Mouse (Mus musculus) stomach, postnatal 0 days (tissue): Measurements from ENCODE around the gene Grb10. TPM values are rescaled to one million over a fixed set of nuclear protein-coding genes. Genes with fewer than 3 reads are reported as not detected.

ENCODE experiments used
- ATAC-seq: fragments of 200-750 bp; cut with Nextera tagmentation; 2 replicates; pipeline ENCODE4 v1.8.0; 2017; ENCODE audit not compliant: low FRiP score, low TSS enrichment
- DNase-seq: peaks from one replicate; pipeline ENCODE4 v3.0.0-alpha.2; 2016; ENCODE audit warnings: low spot score
- H3K27ac ChIP-seq: fragments of 300-500 bp; sonication (generic); replicated peaks from 2 replicates; pipeline ENCODE4 v1.5.1; 2014; ENCODE audit warnings: mild to moderate bottlenecking, control low read depth
- H3K27me3 ChIP-seq: fragments of 300-500 bp; sonication (generic); 2 replicates; pipeline ENCODE4 v1.6.1; 2014; ENCODE audit warnings: low read length; ENCODE audit not compliant: control insufficient read depth, insufficient read depth
- H3K36me3 ChIP-seq: fragments of 300-500 bp; sonication (generic); 2 replicates; pipeline ENCODE4 v1.6.1; 2014; ENCODE audit warnings: low read length, mixed read lengths; ENCODE audit not compliant: control insufficient read depth, insufficient read depth
- H3K4me1 ChIP-seq: fragments of 300-500 bp; sonication (generic); replicated peaks from 2 replicates; pipeline ENCODE4 v1.6.1; 2014; ENCODE audit warnings: antibody characterized with exemption; ENCODE audit not compliant: control insufficient read depth, insufficient read depth
- H3K4me2 ChIP-seq: fragments of 300-500 bp; sonication (generic); replicated peaks from 2 replicates; pipeline ENCODE4 v1.6.1; 2014; ENCODE audit warnings: low read depth, mild to moderate bottlenecking, control low read depth, moderate library complexity
- H3K4me3 ChIP-seq: fragments of 300-500 bp; sonication (generic); 2 replicates; pipeline ENCODE4 v1.5.1; 2014; ENCODE audit warnings: low read depth, low read length, control low read depth
- H3K9ac ChIP-seq: fragments of 300-500 bp; sonication (generic); 2 replicates; pipeline ENCODE4 v1.6.1; 2014; ENCODE audit warnings: mild to moderate bottlenecking, low read length, control low read depth, mixed read lengths
- H3K9me3 ChIP-seq: fragments of 300-500 bp; sonication (generic); 2 replicates; pipeline ENCODE4 v1.6.1; 2016; ENCODE audit warnings: low read length; ENCODE audit not compliant: control insufficient read depth
- CTCF ChIP-seq: IDR thresholded peaks from 2 replicates; pipeline ENCODE4 v1.5.1; 2016; ENCODE audit warnings: antibody characterized with exemption, low read depth, mild to moderate bottlenecking, moderate library complexity
- EP300 ChIP-seq: optimal IDR thresholded peaks from 2 replicates; pipeline ENCODE3; 2016; ENCODE audit warnings: antibody characterized with exemption
- WGBS: fragments of 180-500 bp; shearing (Covaris S2); extraction: QIAGEN DNeasy Blood & Tissue Kit; methylation state at CpG from one replicate; pipeline ENCODE4 v1.1.7; 2014; 5-methylcytosine and 5-hydroxymethylcytosine counted together
- polyA plus RNA-seq: library from polyadenylated mRNA; unstranded; fragments of >200 nt; fragmentation: Nextera tagmentation; extraction: Ambion mirVana; gene quantifications from 2 replicates; pipeline ENCODE4 v1.2.1, GENCODE M21; 2015

Gene Grb10
- polyA plus RNA-seq, 1 experiment from 2014 or later, result 64.7 TPM

GRCm38 (mm10) chr11:11964729-11965128 is 73.8 kb downstream of the Grb10 start:
- Histone ChIP-seq H3K4me2 (no peak overlapping the region), H3K4me1 (peaks cover 5% of the 10 kb centered on the region), H3K36me3 (no peaks in the 10 kb centered on the region), H3K9ac (no peak overlapping the region), H3K4me3 (no peak overlapping the region), H3K27ac (no peak overlapping the region), H3K9me3 (no peaks in the 10 kb centered on the region), H3K27me3 (no peaks in the 10 kb centered on the region)
- no peak for ATAC-seq
- no peak for DNase-seq
- TF ChIP-seq CTCF (no peak), EP300 (no peak)
- WGBS, result 89% methylated on average over 2 of the region's 2 CpGs

DNA sequence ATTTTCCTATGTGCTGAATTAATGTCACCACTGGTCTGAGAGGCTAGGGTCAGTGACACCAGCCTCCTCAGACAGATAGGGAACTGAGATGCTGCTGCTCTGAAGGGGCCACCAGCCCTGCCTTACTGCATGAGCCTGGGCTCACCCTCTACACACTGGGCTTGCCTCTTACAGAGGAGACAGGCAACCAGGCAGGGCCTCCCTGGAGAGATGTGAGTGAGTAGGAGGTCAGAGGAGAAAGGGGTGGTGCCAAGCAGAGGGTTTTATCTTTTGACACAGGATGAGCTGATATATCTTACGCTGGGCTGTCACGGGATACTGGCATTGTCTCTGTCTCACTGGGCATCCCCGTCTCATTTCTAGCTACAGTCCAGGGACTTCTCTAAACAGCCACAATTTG is 74.9 kb downstream of the Grb10 start:
- ATAC-seq (no peak), DNase-seq (no peak)
- 66% methylated on average over 3 of the region's 3 CpGs for WGBS
- Histone ChIP-seq H3K4me3 (no peak overlapping the region), H3K4me2 (no peak overlapping the region), H3K9me3 (no peaks in the 10 kb centered on the region), H3K9ac (no peak overlapping the region), H3K36me3 (no peaks in the 10 kb centered on the region), H3K4me1 (peaks cover 5% of the 10 kb centered on the region), H3K27me3 (no peaks in the 10 kb centered on the region), H3K27ac (peak overlapping the region; percentile 73)
- TF ChIP-seq CTCF, result no peak
- TF ChIP-seq EP300, result no peak

DNA sequence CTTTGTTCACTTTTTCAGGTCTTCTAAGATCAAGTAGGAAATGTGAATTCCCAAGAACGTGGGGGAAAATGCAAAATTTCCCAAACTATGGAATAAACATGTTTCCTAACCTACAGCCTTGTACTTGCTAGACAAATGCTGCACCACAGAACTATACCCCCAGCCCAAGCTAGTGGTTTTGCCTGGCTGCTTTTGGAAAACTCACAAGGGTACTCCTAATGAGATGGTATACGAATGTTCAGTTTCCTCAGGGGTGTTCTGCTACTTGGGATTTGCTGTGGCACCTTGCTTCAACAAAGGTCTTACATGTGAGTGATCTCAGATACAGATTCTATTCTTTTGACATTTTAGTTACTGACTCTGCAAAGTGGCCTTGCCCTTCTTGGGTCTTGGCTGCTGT is 75.4 kb downstream of the Grb10 start:
- no peaks in the 10 kb centered on the region for H3K9me3 ChIP-seq
- DNase-seq (no peak), ATAC-seq (no peak)
- no peak overlapping the region for H3K4me2 ChIP-seq
- H3K4me3 ChIP-seq, result no peak overlapping the region
- no peak for TF ChIP-seq CTCF
- no peak for TF ChIP-seq EP300
- peak overlapping the region; percentile 73 for H3K27ac ChIP-seq
- no peaks in the 10 kb centered on the region for H3K36me3 ChIP-seq
- WGBS, result 67% methylated on average over 2 of the region's 2 CpGs
- no peaks in the 10 kb centered on the region for H3K27me3 ChIP-seq
- no peak overlapping the region for H3K9ac ChIP-seq
- peaks cover 5% of the 10 kb centered on the region for H3K4me1 ChIP-seq

DNA sequence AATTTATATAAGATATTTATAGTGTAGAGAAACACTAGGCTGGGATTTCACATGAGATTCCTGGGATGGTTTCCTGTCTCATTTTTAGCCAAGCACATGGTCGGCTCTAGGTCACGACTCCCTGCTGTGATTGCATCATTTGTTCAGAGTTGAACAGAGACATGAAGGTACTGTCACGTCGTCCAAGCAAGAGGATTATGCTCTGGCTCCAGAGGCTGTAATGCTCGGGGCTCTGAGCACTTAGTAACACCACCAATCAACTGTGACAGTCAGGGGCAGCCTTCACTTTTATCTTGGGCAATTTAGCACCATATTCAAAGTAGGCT is 75.9 kb downstream of the Grb10 start:
- Histone ChIP-seq H3K36me3 (no peaks in the 10 kb centered on the region), H3K27ac (no peak overlapping the region), H3K4me3 (no peak overlapping the region), H3K9me3 (no peaks in the 10 kb centered on the region), H3K9ac (no peak overlapping the region), H3K4me1 (peaks cover 5% of the 10 kb centered on the region), H3K27me3 (no peaks in the 10 kb centered on the region), H3K4me2 (no peak overlapping the region)
- WGBS, result 19% methylated on average over 5 of the region's 5 CpGs
- DNase-seq, result no peak
- TF ChIP-seq CTCF (no peak), EP300 (no peak)
- ATAC-seq, result no peak

GRCm38 (mm10) chr11:11961917-11962628 is 76.4 kb downstream of the Grb10 start:
- Histone ChIP-seq H3K36me3 (no peaks in the 10 kb centered on the region), H3K27me3 (no peaks in the 10 kb centered on the region), H3K4me1 (peaks cover 5% of the 10 kb centered on the region), H3K4me2 (no peak overlapping the region), H3K9ac (no peak overlapping the region), H3K4me3 (no peak overlapping the region), H3K9me3 (no peaks in the 10 kb centered on the region), H3K27ac (peak overlapping the region; percentile 78)
- WGBS, result 45% methylated on average over 5 of the region's 5 CpGs
- ATAC-seq (peak; percentile 66; the same call in 1 of the 2 replicates), DNase-seq (no peak)
- TF ChIP-seq EP300 (no peak), CTCF (no peak)

DNA sequence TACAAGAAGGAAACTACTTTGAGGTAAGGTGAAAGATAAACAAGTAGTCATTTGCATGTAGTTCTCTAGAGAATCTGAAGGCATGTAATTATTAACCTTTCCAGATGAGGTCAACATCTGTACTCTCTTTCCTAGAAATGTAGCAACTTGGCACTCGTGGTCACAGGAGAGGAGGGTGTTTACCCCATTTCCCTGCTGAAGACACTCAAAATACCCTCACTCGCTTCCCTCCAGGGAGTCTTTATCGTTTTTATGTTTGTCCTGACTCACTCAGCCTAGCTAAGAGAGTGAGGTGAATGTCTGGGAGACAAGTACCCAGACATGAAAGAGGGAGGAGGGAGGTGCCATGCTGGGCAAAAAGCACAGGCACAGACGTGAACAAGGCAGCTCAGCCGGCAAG is 77.6 kb downstream of the Grb10 start:
- peak; percentile 43 for ATAC-seq
- no peak overlapping the region for H3K4me2 ChIP-seq
- H3K4me1 ChIP-seq, result peaks cover 5% of the 10 kb centered on the region
- H3K27ac ChIP-seq, result peak overlapping the region; percentile 63
- H3K9ac ChIP-seq, result no peak overlapping the region; the same call in 1 of the 2 replicates
- H3K36me3 ChIP-seq, result no peaks in the 10 kb centered on the region
- WGBS, result 11% methylated on average over 5 of the region's 5 CpGs
- H3K9me3 ChIP-seq, result no peaks in the 10 kb centered on the region
- no peak for DNase-seq
- no peaks in the 10 kb centered on the region for H3K27me3 ChIP-seq
- TF ChIP-seq EP300 (no peak), CTCF (no peak)
- no peak overlapping the region for H3K4me3 ChIP-seq
